Mouse (Mus musculus) forebrain, embryonic 11.5 days (tissue): ENCODE data around the gene E2f4. TPM values are rescaled to one million over a fixed set of nuclear protein-coding genes. Genes with fewer than 3 reads are reported as not detected.
A peak's percentile ranks its signal among the peaks of the same experiment; 100 is the strongest.
"Not testable (repeated sequence)": the region's sequence is repeated elsewhere in the genome, so short reads cannot be mapped to it uniquely, and the experiment has no call there.

Experiments used
- ATAC-seq: fragments of 200-750 bp; cut with Nextera tagmentation; replicated peaks from 2 replicates; pipeline ENCODE4 v1.8.0; 2017; ENCODE audit warnings: moderate TSS enrichment; ENCODE audit not compliant: low FRiP score
- DNase-seq: peaks from one replicate; pipeline ENCODE4 v3.0.0-alpha.2; 2017; ENCODE audit warnings: low spot score
- H3K27ac ChIP-seq: fragments of 300-500 bp; sonication (generic); 2 replicates; pipeline ENCODE4 v1.5.1; 2014; ENCODE audit warnings: low read depth, low read length
- H3K27me3 ChIP-seq: fragments of 300-500 bp; sonication (generic); 2 replicates; pipeline ENCODE4 v1.6.1; 2014; ENCODE audit warnings: mild to moderate bottlenecking, low read length, mixed read lengths; ENCODE audit not compliant: control insufficient read depth, insufficient read depth
- H3K36me3 ChIP-seq: fragments of 300-500 bp; sonication (generic); 2 replicates; pipeline ENCODE4 v1.6.1; 2014; ENCODE audit warnings: mild to moderate bottlenecking, low read length, moderate library complexity, mixed read lengths; ENCODE audit not compliant: control insufficient read depth, insufficient read depth
- H3K4me1 ChIP-seq: fragments of 300-500 bp; sonication (generic); replicated peaks from 2 replicates; pipeline ENCODE4 v1.6.1; 2014; ENCODE audit warnings: low read length, mixed read lengths; ENCODE audit not compliant: control insufficient read depth, insufficient read depth
- H3K4me2 ChIP-seq: fragments of 300-500 bp; sonication (generic); 2 replicates; pipeline ENCODE4 v1.6.1; 2014; ENCODE audit warnings: low read depth, mild to moderate bottlenecking, low read length, moderate library complexity, mixed read lengths; ENCODE audit not compliant: severe bottlenecking
- H3K4me3 ChIP-seq: fragments of 300-500 bp; sonication (generic); 2 replicates; pipeline ENCODE4 v1.5.1; 2014; ENCODE audit warnings: low read depth, low read length
- H3K9ac ChIP-seq: fragments of 300-500 bp; sonication (generic); 2 replicates; pipeline ENCODE4 v1.6.1; 2014; ENCODE audit warnings: low read length
- H3K9me3 ChIP-seq: fragments of 300-500 bp; sonication (generic); 2 replicates; pipeline ENCODE4 v1.6.1; 2016; ENCODE audit warnings: low read length, mixed read lengths; ENCODE audit not compliant: control insufficient read depth
- WGBS: fragments of 180-500 bp; shearing (Covaris S2); extraction: QIAGEN DNeasy Blood & Tissue Kit; methylation state at CpG from one replicate; pipeline ENCODE4 v1.1.7; 2014; 5-methylcytosine and 5-hydroxymethylcytosine counted together
- polyA plus RNA-seq: library from polyadenylated mRNA; unstranded; fragments of >200 nt; fragmentation: Nextera tagmentation; extraction: Ambion mirVana; gene quantifications from 2 replicates; pipeline ENCODE4 v1.2.1, GENCODE M21; 2014

E2f4 gene
- polyA plus RNA-seq, 1 experiment from 2014 or later: 122 TPM

DNA sequence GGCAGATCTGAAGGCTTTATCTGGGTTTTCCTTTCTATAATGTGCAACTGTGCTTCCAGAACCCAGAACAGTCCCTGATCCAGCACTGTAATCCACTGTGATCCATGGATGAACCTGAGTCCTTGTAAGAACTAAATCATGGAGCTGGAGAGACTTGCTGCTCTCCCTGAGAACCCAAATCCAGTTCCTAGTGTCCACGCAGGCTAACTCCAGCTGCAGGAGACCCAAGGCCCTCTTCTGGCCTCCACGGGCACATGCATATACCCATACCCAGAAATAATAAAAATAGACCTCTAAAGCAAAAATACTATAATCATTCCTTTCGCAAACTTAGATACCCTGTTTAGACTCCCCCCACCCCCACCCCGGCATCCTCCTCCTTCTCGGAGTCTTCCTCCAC, 9.2 kb upstream of the E2f4 start:
- Histone ChIP-seq H3K9ac (peak overlapping the region; percentile 14; the same call in 1 of the 2 replicates), H3K4me3 (peak overlapping the region; percentile 39; the same call in 1 of the 2 replicates), H3K4me2 (peak overlapping the region; percentile 74), H3K9me3 (no peaks in the 10 kb centered on the region), H3K27ac (no peak overlapping the region), H3K36me3 (no peaks in the 10 kb centered on the region; the same call in 1 of the 2 replicates), H3K4me1 (peaks cover 13% of the 10 kb centered on the region), H3K27me3 (peaks cover 9% of the 10 kb centered on the region)
- DNase-seq (peak; percentile 47), ATAC-seq (no peak)
- 87% methylated on average over 5 of the region's 5 CpGs for WGBS

DNA sequence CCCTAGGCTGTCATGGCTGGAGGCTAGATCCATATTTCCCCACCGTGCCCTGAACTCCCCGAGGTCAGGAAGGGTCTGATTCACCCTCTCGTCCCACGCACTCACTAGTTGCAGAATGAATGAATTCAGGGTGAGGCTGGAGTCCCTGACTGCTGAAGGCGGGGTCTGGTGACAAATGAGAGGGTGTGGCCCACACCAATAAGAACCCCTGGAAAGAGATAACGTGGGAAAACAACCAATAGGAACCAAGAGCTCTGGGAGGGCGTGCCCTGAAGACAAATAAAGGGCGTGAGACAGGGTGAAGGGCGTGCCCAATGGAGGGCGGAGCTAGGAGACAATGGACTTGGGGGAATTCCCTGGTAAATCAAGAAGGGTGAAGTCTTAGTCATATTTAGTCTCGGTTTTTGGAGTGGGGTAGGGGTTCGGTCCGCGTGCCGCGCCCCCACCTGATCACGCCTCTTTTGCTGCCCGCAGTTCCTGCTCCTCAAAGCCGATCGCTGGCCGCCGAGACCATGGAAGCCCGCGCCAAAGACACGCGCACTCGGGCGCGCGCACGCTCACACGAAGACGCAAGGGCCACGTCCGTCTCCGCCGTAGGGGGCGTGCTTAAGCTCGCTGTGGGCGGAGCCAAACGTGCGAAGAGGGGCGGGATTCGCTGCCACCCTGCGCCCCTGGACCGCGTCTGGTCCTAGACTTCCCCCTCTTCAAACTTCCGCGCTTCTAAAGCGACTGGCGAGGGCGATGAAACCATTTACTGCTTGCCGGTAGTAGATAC, 8.3 kb upstream of the E2f4 start:
- Histone ChIP-seq H3K9me3 (no peaks in the 10 kb centered on the region), H3K36me3 (no peaks in the 10 kb centered on the region; the same call in 1 of the 2 replicates), H3K9ac (peak overlapping the region; percentile 65), H3K4me3 (peak overlapping the region; percentile 39), H3K27me3 (peaks cover 9% of the 10 kb centered on the region), H3K27ac (peak overlapping the region; percentile 73), H3K4me1 (peaks cover 13% of the 10 kb centered on the region), H3K4me2 (peak overlapping the region; percentile 74)
- DNase-seq (peak; percentile 97), ATAC-seq (peak; percentile 93)
- WGBS: under 1% methylated on average over 53 of the region's 53 CpGs

DNA sequence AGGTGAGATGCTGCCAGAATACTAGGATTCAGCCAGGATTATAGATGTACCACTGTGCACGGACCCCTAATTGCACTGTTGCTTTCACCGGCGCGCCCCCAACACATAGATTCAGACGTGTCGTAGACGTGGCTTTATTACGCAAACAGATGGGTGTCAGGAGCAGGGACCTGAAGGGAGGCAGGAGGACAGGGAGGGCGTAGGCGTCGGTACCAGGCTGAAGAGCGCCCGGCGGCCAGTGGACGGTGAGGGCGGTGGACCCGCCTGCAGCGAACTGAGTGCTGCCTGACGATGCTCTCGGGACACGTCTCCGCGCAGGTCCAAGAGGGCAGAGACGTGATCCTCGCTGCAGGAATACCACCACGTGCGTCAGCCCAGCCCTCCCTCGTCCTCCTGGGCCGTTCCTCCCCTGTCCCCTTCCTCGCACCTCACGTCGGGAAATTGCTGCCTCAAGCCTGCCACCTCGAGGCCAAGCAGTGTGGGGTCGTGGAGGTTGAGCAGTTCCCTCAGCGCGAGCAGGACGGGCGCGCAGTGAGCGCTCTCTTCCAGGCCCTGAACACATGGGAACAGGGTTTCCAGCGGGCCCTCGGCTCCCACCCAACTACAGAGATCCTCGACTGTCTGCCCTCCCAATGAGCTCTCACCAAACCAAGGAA, 7.5 kb upstream of the E2f4 start, which contains the start of gene 4931428F04Rik:
Gene 4931428F04Rik (minus strand): TSS at position 60 of the 656 bp plus-strand sequence.
- ATAC-seq: peak; percentile 50
- Histone ChIP-seq H3K9me3 (no peaks in the 10 kb centered on the region), H3K36me3 (no peaks in the 10 kb centered on the region), H3K27ac (peak within 1 kb of the TSS; percentile 73), H3K9ac (peak within 1 kb of the TSS; percentile 65), H3K4me3 (peak within 1 kb of the TSS; percentile 39), H3K4me1 (peaks cover 13% of the 10 kb centered on the region), H3K27me3 (peaks cover 9% of the 10 kb centered on the region), H3K4me2 (peak within 1 kb of the TSS; percentile 74)
- 1% methylated on average over 42 of the region's 43 CpGs for WGBS
- peak; percentile 81 for DNase-seq

DNA sequence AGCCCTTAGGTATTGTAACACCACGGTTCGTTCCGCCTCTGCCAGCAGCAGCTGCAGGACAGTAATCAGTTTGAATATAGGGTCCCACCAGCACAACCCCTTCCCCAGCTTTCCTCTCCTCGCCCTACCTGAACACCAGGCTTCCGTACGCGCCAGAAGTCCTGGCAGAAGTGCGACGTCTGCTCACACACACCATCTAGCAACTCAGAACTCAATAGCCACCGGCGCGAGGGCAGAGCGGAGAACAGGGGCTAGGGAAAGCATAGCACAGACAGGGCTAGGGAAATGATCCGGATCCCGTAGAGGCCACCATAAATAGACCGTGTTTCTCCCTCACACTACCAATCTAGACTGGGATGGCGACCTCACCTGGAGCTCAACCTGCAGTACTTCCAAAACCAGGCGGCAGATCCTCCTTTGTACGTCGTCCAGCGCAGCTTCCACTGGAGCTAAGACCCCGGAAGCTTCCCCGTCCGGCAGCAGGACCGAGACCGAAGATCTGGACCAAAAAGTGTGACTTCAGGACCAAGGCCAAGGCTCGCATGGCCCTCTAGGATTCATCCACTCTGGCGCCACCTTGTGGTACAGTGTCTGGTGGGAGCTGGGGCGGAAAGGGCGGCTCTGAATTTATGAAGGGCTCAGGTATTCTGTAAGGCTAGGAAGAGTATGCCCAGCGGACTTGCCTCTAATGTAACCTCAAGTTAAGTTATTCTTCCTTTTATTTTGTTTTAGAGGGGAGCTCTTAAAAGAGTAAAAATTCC, 6.7 kb upstream of the E2f4 start:
- Histone ChIP-seq H3K4me3 (peak overlapping the region; percentile 39), H3K36me3 (no peaks in the 10 kb centered on the region), H3K27me3 (peaks cover 9% of the 10 kb centered on the region), H3K9ac (no peak overlapping the region), H3K4me1 (peaks cover 13% of the 10 kb centered on the region), H3K4me2 (peak overlapping the region; percentile 74; the same call in 1 of the 2 replicates), H3K27ac (no peak overlapping the region), H3K9me3 (no peaks in the 10 kb centered on the region)
- ATAC-seq (no peak), DNase-seq (peak; percentile 92)
- 6% methylated on average over 31 of the region's 31 CpGs for WGBS

DNA sequence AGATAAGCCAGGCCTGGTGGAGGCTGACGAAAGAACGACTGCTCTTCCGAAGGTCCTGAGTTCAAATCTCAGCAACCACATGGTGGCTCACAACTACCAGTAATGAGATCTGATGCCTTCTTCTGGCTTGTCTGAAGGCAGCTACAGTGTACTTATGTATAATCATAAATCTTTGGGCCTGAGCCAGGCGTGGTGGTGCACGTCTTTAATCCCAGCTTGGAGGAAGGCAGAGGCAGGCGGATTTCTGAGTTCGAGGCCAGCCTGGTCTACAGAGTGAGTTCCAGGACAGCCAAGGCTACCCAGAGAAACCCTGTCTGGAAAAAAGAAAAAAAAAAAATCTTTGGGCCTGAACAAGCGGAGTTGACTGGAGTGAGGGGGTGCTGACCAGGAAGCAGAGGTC, 6.1 kb upstream of the E2f4 start:
- DNase-seq: peak; percentile 43
- H3K27me3 ChIP-seq, H3K27ac ChIP-seq, ATAC-seq, H3K4me3 ChIP-seq, H3K9me3 ChIP-seq, H3K4me2 ChIP-seq, H3K9ac ChIP-seq, H3K36me3 ChIP-seq: not testable (repeated sequence)
- peaks cover 13% of the 10 kb centered on the region for H3K4me1 ChIP-seq
- WGBS: 85% methylated on average over 8 of the region's 8 CpGs

DNA sequence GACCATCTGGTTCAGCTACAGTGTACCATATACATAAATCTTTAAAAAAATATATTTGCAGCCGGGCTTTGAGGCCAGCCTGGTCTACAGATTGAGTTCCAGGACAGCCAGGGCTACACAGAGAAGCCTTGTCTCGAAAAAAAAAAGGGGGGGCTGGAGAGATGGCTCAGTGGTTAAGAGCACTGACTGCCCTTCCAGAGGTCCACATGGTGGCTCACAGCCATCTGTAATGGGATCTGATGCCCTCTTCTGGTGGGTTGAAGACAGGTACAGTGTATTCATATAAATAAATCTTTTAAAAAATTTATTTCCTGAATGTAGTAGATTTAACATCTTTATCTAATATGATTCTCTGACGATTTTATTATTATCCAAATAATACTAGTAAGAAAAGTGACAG, 5.7 kb upstream of the E2f4 start:
- WGBS: 68% methylated on average over 3 of the region's 3 CpGs
- H3K4me2 ChIP-seq, H3K9me3 ChIP-seq, H3K9ac ChIP-seq, ATAC-seq, H3K4me3 ChIP-seq, H3K27me3 ChIP-seq, H3K27ac ChIP-seq, H3K36me3 ChIP-seq: not testable (repeated sequence)
- H3K4me1 ChIP-seq: peaks cover 13% of the 10 kb centered on the region
- DNase-seq: peak; percentile 43

DNA sequence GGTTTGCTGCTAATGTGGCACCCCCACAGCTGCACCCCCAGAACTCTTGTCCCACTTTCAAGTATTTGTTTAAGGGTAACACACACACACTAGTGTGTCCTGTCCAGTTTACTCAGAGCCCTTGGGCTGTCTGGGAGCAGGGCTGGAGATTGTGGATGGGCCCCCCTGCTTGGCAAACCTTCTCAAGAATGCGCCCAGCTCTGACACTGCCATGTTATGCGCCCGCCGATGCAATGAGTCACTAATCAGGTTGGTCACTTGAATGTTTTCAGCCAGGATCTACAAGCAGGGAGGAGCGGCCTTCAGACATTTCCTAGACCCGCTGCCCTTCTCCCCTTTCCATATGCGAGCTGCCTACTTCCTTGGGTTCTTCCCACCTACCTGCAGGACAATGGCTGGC, 5.0 kb upstream of the E2f4 start:
- Histone ChIP-seq H3K4me1 (peaks cover 13% of the 10 kb centered on the region), H3K4me3 (no peak overlapping the region), H3K9me3 (no peaks in the 10 kb centered on the region), H3K4me2 (no peak overlapping the region), H3K27ac (no peak overlapping the region), H3K27me3 (peaks cover 9% of the 10 kb centered on the region), H3K36me3 (no peaks in the 10 kb centered on the region), H3K9ac (no peak overlapping the region)
- ATAC-seq (no peak), DNase-seq (peak; percentile 50)
- WGBS: 85% methylated on average over 7 of the region's 7 CpGs

DNA sequence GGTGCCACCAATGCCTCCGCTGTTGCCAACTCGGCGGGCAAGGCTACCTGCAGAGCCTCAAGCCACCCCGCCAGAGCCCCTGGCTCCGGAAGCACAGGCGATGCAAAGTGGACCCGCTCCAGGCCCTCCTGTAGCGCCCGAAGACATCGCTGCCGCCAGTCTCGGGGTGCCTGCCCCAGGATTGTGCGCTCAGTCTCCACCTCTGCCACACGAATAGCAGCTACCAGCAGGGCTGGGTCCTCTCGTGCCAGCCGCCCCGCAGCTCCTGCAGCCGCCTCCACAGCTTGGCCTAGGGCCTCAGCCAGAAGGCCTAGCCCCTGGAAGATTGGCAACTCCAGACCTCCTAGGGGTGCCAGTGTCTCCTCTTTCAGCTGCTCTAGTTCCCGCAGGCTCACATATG, 4.1 kb upstream of the E2f4 start:
- DNase-seq (peak; percentile 61), ATAC-seq (no peak)
- no peaks in the 10 kb centered on the region for H3K9me3 ChIP-seq
- no peak overlapping the region for H3K4me2 ChIP-seq
- H3K27ac ChIP-seq: no peak overlapping the region
- 69% methylated on average over 19 of the region's 19 CpGs for WGBS
- no peaks in the 10 kb centered on the region for H3K36me3 ChIP-seq
- H3K4me1 ChIP-seq: peaks cover 13% of the 10 kb centered on the region
- H3K4me3 ChIP-seq: no peak overlapping the region
- peaks cover 9% of the 10 kb centered on the region for H3K27me3 ChIP-seq
- no peak overlapping the region for H3K9ac ChIP-seq
